Comparison of ENCODE assay signal across 8 mouse cellular contexts in genomic region chr13:80885834-80886663, GRCm38 (mm10). TPM values are rescaled to one million over a fixed set of nuclear protein-coding genes. Genes with fewer than 3 reads are reported as not detected.
DNase-seq lines count a peak whose midpoint lies in the region; ATAC-seq and TF ChIP-seq lines count a peak whose summit lies in the region.

No protein-coding gene starts in this region.

- under 1% methylated on average over 72 of the region's 72 CpGs for WGBS in embryonic facial prominence, embryonic 10.5 days
- WGBS in intestine, postnatal 0 days, result 0% methylated on average over 68 of the region's 72 CpGs
- whole genome bisulfite sequencing in midbrain, embryonic 11.5 days, result under 1% methylated on average over 65 of the region's 72 CpGs

- ATAC-seq in granulocyte monocyte progenitor cell, adult 5-6 weeks (replicated peaks; ENCODE audit: poor library complexity, severe bottlenecking), result peak; percentile 45
- ATAC-seq in intestine, postnatal 0 days, result peak; percentile 94
- ATAC-seq in midbrain, embryonic 11.5 days (ENCODE audit: low FRiP score), result peak; percentile 91

- H3K27ac ChIP-seq in embryonic facial prominence, embryonic 10.5 days (replicated peaks), result peak overlapping the region; percentile 100
- H3K27ac ChIP-seq in intestine, postnatal 0 days (ENCODE audit: low read depth, low read length), result peak overlapping the region; percentile 100
- peak overlapping the region; percentile 100 for H3K27ac ChIP-seq in midbrain, embryonic 11.5 days (ENCODE audit: low read depth, low read length)

- peak; percentile 95 for DNase-seq in adrenal gland, postnatal 14 days
- peak; percentile 97 for DNase-seq in embryonic facial prominence, embryonic 10.5 days (ENCODE audit: low spot score)
- peak; percentile 96 for DNase-seq in left cerebral cortex, postnatal 4 days
- DNase-seq in midbrain, embryonic 11.5 days (ENCODE audit: low spot score, missing footprints), result peak; percentile 100
- DNase-seq in right cerebral cortex, postnatal 4 days, result peak; percentile 91
- DNase-seq in yolk sac, embryonic 10.5 days (ENCODE audit: low spot score), result peak; percentile 96

- H3K4me3 ChIP-seq in embryonic facial prominence, embryonic 10.5 days, result peak overlapping the region; percentile 90
- H3K4me3 ChIP-seq in intestine, postnatal 0 days (ENCODE audit: low read depth, low read length), result peak overlapping the region; percentile 63
- H3K4me3 ChIP-seq in midbrain, embryonic 11.5 days (ENCODE audit: low read depth, low read length), result peak overlapping the region; percentile 87

- 0 out of 2 replicates have a peak, but pooled peaks cover 3% of the 10 kb centered on the region for H3K4me1 ChIP-seq in embryonic facial prominence, embryonic 10.5 days
- no peaks in the 10 kb centered on the region for H3K4me1 ChIP-seq in intestine, postnatal 0 days (replicated peaks; ENCODE audit: control insufficient read depth, insufficient read depth, low read length)
- peaks cover 6% of the 10 kb centered on the region; the same call in 1 of the 2 replicates for H3K4me1 ChIP-seq in midbrain, embryonic 11.5 days (ENCODE audit: control insufficient read depth, insufficient read depth, low read length)

- peak; percentile 31 for TF ChIP-seq CTCF in intestine, postnatal 0 days (IDR thresholded peaks at IDR 0.05; ENCODE audit: low read depth)

- H3K27me3 ChIP-seq in embryonic facial prominence, embryonic 10.5 days (replicated peaks; ENCODE audit: low read depth, poor library complexity, severe bottlenecking), result no peaks in the 10 kb centered on the region
- H3K27me3 ChIP-seq in intestine, postnatal 0 days (replicated peaks; ENCODE audit: control insufficient read depth, insufficient read depth, low read length), result no peaks in the 10 kb centered on the region
- no peaks in the 10 kb centered on the region for H3K27me3 ChIP-seq in midbrain, embryonic 11.5 days (ENCODE audit: control insufficient read depth, insufficient read depth, low read length)

- H3K4me2 ChIP-seq in intestine, postnatal 0 days (replicated peaks; ENCODE audit: low read depth), result peak overlapping the region; percentile 70
- peak overlapping the region; percentile 62 for H3K4me2 ChIP-seq in midbrain, embryonic 11.5 days

- peaks cover 37% of the 10 kb centered on the region for H3K36me3 ChIP-seq in embryonic facial prominence, embryonic 10.5 days (replicated peaks)
- H3K36me3 ChIP-seq in intestine, postnatal 0 days (ENCODE audit: control insufficient read depth, insufficient read depth), result peaks cover 12% of the 10 kb centered on the region
- H3K36me3 ChIP-seq in midbrain, embryonic 11.5 days (ENCODE audit: control insufficient read depth, insufficient read depth, low read length), result peaks cover 3% of the 10 kb centered on the region; the same call in 1 of the 2 replicates

- no peaks in the 10 kb centered on the region for H3K9me3 ChIP-seq in embryonic facial prominence, embryonic 10.5 days
- no peaks in the 10 kb centered on the region for H3K9me3 ChIP-seq in intestine, postnatal 0 days (ENCODE audit: control insufficient read depth)
- no peaks in the 10 kb centered on the region for H3K9me3 ChIP-seq in midbrain, embryonic 11.5 days (ENCODE audit: control insufficient read depth, low read length)

- intact Hi-C loops in left cerebral cortex, postnatal 4 days (cut with DNase I), result loop anchor here (10.0 kb wide), 1 partner anchor 269 kb away; no protein-coding TSS in a partner anchor

- peak overlapping the region; percentile 100 for H3K9ac ChIP-seq in intestine, postnatal 0 days (ENCODE audit: low read depth, low read length)
- H3K9ac ChIP-seq in midbrain, embryonic 11.5 days (ENCODE audit: low read length), result peak overlapping the region; percentile 100

RNA-seq across cellular contexts. Expression of gene Arrdc3, which starts 2.9 kb away (rescaled TPM):
- 107 and 117 TPM in 2 replicates for total RNA-seq in adrenal gland, postnatal 14 days (2021)
- polyA plus RNA-seq in embryonic facial prominence, embryonic 10.5 days (2016; fragmentation: Nextera tagmentation; extraction: Ambion mirVana), result 52.2 and 56.2 TPM in 2 replicates
- total RNA-seq in granulocyte monocyte progenitor cell, adult 5-6 weeks (2014; fragmentation: Nextera tagmentation), result 11.3 and 32.6 TPM in 2 replicates
- 31.1 and 34.1 TPM in 2 replicates for total RNA-seq in granulocyte monocyte progenitor cell, adult 5-6 weeks (2017)
- polyA plus RNA-seq in intestine, postnatal 0 days (2015; fragmentation: Nextera tagmentation; extraction: Ambion mirVana), result 21.5 and 22.0 TPM in 2 replicates
- total RNA-seq in left cerebral cortex, postnatal 4 days (2021), result 10 to 100 TPM; 63.5 to 75.7 TPM
- 53.7 and 58.4 TPM in 2 replicates for polyA plus RNA-seq in midbrain, embryonic 11.5 days (2014; fragmentation: Nextera tagmentation; extraction: Ambion mirVana)

Comparison
In these comparisons a context has a peak if more than half of its experiments do, and no peak if none do; other contexts are left out.
1. Peak in every context shown above with its lines: DNase-seq, ATAC-seq, H3K4me3 ChIP-seq and H3K27ac ChIP-seq.